Mouse (Mus musculus): ENCODE measurements at regions not wholly inside any gene's neighbourhood (a gene's known extent, or its start where the extent isn't known, plus 50 kb on each side); places are given as distances from the start of the nearest gene placed in this dataset.

DNA sequence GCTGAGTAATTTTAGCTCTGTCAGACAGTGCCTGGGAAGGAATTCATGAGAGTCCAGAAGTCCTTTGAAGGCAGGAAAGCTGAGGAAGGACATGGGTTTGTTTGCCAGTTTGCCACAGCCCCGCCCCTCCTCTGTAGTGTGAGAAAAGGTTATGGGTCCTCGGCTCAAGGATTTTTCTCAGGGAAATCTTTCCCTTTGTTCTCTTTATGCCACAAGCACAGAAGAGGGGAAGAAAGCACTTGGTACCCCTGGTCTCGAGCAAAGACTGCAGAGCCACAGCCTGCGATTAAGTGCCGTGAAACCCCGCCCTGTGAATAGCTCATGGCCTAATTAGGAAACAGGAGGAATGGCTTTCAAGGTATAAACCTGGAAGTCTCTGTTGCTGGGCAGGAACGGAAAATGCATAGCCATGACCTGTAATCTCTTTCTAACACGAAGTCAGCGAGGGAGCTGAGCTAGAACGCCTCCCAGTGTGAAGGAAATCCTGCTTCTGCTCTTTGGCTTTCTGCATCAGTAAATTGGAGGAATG lies 166.1 kb upstream of the Tars start:
- peak; percentile 64 for DNase-seq

DNA sequence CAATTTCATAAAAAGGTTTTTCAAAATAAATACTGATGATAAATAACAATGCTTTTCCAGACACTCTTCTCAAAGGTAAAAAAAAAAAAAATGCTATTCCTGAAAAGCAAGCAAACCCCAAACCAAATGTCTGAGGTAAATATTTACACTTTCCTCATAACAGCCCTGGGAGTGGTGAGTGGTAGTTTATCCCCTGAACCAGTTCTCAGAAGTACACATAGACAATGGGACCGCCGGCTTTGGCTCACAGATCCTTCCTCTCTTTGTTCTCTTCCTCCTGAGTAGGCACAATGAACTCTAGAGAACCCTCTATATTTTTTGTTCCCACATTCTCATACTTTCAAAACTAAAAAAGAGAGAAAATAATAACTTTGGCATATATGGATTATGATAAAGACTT lies 153.1 kb upstream of the Tars start:
- peak; percentile 26 for DNase-seq

DNA sequence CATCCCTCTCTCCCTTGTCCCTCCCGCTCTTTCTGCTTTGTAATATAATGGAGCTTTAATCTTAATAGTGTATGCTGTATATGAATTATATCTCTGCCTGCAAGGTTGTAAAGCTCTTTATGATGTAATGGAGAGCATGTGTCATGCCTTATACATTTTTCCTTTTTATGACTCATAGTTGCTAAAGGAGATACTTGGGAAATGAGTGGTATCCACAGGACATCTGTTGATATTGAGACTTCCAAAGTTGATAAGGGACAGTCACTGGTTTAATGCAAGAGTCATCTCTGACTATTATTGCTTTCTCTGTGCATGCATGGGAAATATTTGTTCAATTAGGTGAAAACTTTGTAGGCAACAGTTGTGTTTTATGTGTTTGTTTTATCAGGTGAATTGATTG lies 152.6 kb upstream of the Tars start:
- no peak for DNase-seq

DNA sequence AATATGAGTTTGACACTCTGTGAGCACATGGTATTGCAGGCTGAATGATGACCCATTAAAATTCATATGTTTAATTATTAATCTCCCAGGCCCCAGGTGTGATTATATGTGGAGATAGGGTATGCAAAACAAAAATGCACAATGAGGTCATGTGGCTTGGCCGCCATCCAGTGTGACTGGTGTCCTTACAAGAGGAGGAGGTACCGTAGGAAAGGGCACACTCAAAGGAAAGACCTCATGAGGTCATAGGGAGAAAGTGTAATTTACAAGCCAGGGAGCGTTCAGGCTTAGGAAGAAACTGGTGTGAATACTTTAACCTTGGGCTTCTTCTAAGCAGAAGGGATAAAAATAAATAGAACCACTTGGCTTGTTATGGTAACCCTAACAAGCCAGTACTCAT lies 140.0 kb upstream of the Tars start:
- DNase-seq = peak; percentile 64

DNA sequence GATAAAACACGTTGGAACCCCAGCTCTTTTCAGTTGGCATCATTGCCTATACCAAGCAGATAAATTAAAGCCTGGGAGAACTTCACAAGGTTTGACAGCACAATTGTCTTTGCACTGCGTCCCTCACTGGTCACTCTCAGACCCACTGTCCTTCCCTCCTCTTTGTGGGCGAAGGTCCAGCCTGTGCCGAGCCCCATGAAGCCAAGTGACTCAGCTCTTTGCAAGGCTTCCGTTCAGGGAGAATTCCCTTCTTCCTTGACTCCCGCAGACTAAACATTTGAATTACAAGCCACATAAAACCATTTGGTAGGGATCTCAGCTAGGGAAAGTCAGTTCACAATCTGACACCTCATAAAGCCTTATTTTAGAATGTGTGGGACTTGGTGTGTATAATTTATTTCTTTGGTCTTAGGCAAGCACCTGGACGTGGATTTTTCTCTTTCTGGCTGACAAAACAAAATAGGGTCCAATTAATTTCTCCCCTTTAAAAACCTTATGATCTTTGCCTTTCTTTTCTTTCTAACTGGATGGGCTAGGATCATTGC lies 136.7 kb upstream of the Tars start:
- DNase-seq = peak; percentile 39

DNA sequence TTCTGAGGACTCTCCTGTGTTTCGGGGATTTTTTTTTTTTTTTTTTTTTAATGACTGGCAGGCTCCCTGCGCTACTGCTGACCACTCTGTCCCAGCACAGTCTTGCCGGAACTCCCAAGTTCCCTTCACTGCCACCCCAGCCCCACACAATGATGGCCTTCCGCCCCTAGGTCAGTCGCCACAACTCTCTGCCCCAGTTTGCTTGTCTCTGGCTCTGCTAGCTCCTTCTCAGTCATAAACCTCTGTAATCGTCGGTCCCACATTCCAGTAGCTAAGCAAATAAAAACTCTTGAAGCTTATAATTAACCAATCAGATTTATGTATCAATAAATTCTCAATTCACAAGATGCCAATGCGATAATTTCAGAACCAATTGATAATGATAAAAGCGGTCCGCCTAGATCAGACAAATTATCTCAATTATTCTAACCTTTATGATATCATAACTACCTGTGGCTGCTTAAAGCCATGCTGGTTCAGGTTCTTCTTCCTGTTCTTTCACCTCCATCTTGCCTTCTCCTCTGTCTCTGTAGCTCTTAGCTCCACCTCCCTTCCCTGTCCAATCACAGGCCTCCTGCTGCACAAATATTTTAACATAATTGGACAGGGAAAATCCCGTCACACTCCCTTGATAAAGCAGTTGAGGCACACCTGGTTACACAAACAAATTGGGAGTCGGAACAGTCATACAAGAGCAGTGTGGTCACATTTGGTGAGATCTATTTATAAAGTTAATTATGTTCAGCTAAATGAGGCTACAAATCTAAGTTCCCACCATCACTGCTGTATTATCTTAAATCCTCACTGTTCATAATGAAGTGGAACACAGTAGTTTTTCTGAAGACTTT lies 135.2 kb upstream of the Tars start:
- no peak for DNase-seq

DNA sequence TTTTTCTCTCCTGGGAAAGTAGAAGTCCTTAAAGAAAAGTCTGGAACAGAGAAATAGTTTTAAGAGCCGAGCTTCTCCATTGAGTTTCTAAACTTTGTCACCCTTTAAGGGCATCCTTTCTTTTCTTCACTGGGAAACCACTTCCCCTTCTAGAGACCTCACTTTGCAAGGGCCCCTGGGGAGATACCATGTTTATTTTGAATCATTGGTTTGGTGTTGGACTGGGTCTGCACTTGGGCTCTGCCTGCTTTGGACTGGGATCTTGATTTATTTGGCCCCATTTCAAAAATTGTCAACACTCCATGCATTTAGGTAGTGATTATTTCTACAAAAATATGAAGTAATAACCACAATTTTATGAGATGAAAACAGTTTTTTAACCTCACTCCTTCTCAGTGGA lies 134.2 kb upstream of the Tars start:
- no peak for DNase-seq

DNA sequence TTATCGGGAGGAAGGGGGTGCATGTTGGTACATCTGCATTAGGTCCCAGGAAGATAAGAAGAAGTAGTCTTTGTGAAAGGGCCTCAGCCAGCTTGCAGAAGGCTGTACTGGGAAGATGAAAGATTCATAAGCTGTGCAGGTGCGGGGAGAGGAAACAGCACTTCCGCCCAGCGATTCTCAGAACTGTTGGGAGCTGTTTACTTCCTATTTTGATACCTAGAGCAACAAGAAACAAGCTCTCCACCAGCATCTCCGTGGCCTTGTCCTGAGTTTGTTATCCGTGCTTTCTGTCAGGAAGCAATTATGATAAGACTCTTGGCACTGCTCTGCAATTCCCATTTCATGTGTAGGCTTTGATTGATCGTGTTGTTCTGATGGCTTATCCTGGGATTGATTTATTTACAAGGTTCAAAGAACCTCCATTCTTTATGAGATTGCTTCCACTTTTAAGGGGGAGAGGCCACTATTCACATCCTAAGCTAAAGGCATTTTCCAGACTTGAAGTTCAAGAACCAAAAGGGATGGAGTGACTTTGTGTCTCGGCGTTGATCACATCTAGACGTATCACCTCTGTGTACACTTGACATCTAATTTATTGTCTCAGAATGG lies 133.6 kb upstream of the Tars start:
- DNase-seq = peak; percentile 36

DNA sequence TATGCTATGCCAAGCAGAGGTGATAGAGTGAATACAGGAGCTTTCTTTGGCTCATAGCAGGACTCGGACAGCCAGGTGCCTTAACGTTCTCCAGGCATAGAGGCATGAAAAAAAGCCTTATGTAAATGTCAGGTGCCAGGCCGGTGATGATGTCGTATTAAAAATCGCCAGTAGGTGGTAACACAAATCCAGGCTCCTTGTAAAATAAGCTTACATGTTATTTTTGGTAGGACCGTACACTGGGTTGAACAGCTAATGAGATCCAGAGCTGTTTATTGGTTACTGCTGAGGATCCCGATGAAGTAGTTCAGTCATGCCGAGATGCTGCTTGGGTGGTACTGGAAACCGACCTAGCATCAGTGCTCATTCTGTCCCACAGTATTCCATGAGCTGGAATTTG lies 133.1 kb upstream of the Tars start:
- DNase-seq = peak; percentile 10

DNA sequence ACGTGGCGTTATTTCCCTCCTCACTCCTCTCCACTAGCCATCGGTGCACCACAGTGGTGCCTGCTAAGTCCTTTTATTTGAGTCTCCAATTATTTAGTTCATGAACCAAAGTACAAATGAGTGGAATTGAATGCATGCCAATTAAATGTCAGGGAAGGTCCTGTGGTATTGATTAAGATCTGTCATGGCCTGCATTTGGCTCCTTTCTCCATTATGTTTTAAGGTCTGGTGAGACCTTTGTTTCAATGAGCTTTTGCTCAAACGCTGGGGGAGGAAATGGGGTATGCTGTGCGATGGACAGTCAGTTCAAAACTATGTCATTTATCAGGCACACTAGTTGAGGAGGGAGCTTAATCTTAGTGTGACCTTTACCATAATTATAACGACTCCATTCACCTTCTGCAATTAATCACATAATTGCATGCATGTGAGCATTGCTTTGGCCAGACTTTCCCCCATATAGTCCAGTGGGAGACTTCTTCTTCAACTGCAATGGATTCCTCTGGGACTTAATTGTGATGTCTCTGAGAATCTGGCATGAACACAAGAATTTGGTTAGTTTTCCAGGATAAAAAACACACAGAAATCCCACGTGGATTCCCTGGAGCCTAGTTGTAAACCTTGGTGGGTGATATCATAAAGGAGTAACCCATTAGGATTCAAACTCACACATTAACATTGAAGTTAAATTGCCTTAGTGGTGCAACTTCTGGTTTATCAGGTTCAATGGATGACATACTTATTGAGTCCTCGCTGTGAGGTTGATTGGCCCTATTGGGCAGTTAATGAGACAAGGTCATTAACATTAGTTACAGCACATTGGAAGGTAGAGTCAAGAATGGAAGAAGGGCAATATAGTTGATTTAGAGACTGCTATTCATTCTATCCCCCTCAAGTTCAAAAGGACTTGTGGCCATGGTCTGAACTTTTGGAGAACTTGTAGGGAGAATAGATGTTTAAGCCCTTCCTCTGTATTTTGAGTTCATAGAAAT lies 130.7 kb upstream of the Tars start:
- no peak for DNase-seq

DNA sequence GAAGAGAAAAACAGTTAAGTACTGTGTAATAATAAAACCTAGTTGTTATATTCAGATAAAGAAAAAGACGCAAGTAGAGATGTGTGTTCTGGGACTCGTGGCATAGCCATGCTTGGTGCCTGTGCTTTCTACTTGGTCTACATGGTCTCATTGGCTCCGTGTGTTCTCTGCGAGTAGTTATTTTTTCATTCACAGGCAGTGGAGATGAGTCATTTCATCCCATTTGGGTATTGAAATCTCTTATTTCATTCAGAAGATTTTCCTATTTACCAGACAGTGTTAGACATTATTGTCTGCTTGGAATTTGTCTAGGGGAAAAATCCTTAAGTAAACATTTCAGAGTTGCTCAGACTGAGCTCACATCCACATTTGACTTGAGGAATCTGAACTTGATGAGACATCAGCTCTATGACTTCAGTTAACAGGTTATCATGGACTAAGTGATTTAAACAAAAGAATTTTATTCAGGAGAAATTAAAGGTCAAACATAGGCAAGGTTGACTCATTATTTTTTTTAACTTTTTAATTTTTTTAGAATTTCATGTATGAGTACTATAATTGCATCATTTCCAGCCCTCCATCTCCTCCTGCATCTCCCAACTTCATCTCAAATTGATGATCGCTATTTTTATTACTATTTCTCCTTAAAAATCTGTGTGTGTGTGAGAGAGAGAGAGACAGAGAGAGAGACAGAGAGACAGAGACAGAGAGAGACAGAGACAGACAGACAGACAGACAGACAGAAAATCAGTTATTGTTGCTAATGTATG lies 125.1 kb upstream of the Tars start:
- DNase-seq = no peak

DNA sequence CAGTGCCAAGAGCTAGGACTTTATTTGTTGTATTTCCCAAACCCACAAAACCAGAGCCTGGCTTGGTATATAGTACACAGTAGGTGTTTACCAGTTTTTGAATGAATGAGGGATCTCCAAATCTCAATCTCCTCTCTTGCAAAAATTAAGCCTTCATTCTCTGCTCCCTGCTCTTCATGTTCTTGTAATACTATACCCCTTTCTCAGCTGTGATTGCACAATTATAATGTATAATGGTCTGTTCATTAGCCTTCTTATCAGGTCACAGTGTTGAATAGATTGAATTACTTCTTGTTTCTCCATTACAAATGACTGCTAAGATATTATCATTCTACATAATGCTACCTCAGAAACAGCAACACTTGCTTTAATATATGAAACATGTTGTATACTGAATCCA lies 119.1 kb upstream of the Tars start:
- no peak for DNase-seq

DNA sequence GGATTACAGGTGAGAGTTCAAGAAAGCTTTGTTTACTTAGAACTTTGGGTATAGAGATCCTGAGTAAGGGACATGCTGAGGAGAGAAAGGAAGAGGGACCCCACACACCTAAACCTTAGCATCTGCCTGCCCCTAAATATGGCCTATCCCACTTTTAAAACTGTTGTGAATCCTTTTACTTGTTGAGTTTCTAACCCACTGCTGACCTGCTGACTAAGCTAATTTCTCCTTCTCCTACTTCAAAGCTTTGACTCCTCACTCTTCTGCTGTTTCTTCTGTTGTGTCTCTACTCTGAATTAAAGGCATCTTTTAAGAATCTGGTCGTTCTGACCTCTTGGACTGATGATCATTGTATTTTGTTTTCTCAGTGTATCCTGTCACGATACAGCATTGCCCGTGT lies 118.4 kb upstream of the Tars start:
- no peak for DNase-seq

DNA sequence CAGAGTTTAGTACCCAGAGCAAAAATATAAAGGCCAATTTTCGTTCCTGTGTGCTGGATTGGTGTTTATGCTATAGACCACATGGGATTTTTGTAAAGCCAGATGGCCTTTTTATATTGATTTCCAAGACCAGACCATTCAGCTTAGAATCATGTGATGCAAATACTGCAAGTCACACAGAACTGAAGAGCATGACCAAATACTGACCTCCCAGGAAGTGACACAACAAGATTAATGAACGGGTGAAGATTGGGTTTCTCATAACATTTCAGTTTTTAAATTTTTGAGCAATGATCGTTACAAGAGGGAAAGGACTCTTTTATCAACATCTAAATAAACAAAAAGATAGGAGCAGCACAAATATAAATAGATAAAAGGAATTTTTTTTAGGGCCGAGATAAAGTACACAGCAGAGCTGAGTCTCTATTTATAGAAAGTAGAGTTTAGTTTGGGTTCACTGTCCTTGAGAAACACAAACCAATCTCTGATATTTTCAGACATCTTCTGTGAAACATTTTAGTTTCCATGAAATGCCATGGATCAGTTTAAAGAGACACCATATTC lies 105.7 kb upstream of the Tars start:
- no peak for DNase-seq

DNA sequence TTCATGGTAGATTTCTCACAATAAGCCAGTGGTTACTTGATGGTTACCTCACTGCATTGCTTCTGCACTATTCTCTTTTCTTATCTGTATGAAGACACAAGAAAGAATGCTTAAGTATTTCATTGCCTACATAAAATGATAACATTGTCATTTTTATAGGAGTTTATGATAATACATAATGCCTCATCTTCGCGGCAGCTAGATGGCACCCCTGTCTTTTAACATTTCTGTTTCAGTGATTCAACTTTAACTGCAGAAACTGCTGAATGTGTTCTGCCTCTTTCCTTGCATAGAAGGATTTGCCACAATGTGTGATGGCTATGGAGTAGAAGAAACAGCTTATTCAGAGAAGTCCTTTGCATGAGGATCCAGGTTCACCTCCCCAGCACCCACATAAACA lies 97.0 kb upstream of the Tars start:
- DNase-seq = peak; percentile 13

DNA sequence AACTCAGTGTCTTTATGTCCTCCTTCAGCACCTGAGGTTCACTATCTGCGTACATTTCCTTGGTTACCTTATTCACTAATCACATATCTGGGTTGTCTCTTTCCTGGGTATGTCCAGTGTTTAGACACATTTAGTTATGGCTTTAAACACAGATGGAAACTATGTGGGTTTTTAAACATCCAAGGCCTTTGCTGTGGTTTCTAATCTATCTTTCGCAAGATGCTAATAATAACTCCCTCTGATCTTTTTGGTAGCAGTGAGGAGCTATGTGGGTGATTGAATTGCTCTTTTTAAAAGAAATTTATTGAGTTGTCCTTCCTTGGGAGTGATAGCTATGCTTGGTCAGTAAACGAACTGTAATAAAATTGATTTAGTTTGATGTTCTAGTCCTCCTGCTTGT lies 89.7 kb upstream of the Tars start:
- no peak for DNase-seq

DNA sequence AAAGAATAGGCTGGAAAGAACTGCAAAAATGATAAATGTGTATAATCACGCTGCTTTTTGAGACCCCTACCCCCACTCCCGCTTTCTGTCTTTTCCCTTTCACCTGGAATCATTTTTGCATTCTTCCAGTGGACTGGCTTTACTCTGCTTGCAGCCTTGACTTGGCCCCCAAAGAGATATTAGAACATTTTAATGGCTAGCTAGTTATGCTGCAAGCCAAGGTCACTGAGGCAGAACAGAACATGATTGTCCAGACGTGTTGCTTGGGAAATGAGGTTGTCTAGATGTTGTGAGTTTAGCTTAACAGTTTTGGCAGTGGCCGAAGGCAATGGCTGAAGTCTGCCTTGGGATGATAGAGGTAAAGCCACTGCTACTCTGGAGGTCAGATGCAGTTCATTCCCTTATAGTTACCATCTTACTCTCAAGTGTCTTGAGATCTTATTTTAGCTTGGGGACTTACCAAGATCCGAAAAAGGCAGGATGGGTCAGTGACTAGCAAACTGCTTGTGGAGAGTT lies 87.9 kb upstream of the Tars start:
- DNase-seq = no peak

DNA sequence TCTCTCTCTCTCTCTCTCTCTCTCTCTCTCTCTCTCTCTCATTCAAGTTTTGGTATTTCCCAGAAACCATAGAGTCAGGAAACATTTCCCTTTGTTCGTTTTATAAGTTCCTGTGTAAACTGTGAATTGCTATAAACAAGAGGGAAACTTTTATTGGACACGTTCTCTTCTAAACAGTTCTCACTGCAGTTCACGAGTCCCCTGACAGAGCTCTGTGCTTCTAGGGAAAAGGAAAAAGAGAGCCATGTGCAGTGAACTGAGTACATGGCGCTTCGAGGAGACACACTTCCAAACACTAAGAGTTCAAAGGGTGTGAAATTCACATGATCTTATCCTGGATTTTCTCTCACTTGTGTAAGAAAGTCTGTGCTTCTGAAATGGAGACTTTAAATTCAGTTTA lies 84.5 kb upstream of the Tars start:
- DNase-seq = no peak

DNA sequence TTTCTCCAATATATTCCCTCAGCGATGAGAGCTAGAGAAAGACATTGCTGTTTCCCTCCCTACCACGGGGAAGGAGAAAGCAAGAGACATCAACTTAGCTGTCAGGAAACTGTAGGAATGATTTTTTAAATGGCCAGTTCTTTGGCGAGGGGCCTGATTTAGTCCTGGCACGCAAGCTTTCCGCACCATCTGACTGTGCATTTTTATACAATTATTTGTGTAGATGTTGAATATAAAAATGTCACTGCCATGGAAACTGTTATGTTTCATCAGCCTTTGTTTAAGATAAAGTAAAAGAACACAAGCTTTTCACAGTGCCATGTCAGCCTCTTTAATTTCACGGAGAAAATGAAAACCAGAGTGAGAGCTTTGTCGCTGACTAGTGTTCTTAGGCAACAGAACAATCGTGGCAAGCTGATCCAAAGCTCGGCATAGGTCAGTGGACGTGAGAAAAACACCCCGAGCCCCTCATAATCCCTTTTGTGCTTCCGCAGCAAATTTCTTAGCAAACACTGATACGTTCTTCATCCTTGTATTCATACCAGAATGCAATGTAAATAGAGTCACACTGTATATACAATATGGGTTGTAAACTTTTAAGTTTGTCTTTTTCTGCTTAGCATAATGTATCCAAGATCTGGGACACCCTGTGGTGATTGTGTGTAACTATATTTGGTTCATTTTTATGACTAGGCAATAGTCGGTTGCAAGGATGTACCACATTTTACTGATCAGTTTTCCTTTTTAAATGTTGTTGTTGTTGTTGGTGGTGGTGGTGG lies 79.9 kb upstream of the Tars start:
- no peak for DNase-seq

DNA sequence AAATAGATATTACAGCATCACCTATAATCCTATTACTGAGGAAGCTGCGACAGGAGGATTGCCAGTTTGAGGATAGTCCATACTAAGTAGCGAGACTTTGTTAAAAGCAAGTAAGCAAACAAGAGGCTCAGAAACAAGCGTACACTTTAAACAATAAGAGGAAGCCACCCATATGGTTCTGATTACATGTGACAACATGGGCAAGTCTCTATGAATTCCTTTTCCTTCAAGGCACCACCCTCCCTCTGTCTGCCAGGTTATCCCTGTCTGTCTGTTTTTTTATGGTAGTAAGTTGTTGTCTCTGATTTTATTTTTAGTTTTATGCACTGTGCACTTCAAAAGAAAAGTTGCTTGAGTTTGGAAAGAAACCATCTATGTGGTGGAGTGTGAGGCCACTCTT lies 76.8 kb upstream of the Tars start:
- DNase-seq = no peak

DNA sequence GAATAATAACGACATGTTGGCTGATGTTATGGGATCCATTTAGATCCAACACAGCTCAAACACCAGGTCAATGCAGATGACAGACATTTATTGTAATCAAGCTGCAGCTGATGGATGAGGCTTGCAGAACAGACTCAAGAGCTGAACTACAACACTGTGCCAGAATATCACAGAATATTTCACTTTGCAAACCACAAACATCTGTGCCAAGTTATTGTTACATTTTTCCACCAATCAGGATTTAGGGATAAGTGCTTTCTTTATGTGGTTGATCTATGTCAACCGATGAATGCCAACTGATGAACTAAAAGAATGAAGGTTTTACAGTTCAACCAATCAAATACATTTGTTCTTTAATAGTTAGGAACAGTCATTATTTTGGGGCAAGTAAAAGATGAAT lies 63.9 kb upstream of the Tars start:
- no peak for DNase-seq
